In the genomic region with DNA sequence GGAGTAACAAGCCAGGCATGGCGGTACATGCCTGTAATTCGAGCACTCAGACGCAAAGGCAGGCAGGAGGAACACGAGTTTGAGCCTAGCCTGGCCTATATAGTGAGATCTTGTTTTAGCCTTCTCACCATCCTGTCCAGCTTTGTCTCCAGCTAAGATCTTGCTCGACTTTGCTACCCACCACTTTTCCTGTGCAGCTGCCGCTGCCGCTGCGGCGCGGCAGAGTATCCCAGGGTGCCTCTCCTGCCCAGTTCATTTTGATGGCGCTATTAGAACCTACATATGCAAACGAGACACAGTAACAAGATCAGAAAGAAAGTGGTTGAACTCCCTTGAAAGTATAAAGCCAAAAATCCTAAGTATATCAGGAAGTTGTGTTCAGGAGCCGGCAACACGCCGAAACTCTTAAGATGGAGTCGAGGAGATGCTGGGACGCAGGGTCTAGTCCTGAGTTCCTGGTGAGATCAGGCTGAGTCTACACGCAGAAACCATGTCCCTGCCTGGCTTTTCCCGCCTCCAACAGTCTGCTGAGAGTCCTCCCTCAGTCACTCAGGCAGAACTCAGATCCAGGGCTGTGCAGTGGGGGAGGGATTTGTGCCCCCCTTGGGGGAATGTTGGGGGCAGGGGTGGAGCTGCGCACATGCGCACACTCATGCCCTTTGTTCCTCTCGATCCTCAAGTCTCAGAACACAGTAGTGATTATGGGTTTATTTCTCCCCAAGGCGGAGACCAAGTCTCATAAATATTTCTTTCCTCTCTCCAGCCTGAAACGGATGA, we compare ENCODE assay signal across 7 mouse cellular contexts. TPM values are rescaled to one million over a fixed set of nuclear protein-coding genes. Genes with fewer than 3 reads are reported as not detected.
DNase-seq lines count a peak whose midpoint lies in the region; ATAC-seq and TF ChIP-seq lines count a peak whose summit lies in the region.

No protein-coding gene starts in this region.

- no peaks in the 10 kb centered on the region for H3K79me2 ChIP-seq in heart, adult 2 months (replicated peaks; ENCODE audit: control insufficient read depth, insufficient read depth, low read length)

- H3K9me3 ChIP-seq in embryonic facial prominence, embryonic 13.5 days, result no peaks in the 10 kb centered on the region
- no peaks in the 10 kb centered on the region for H3K9me3 ChIP-seq in limb, embryonic 13.5 days
- no peaks in the 10 kb centered on the region for H3K9me3 ChIP-seq in midbrain, embryonic 15.5 days

- intact Hi-C loops in heart, adult 2 months (cut with DNase I), result loop anchor here (2.0 to 10.0 kb wide), 3 partner anchors 38 to 602 kb away; partner anchors contain the start of gene Ddx3x

- H3K9ac ChIP-seq in embryonic facial prominence, embryonic 13.5 days, result peak overlapping the region; percentile 71
- H3K9ac ChIP-seq in heart, adult 2 months (ENCODE audit: low read depth, low read length), result peak overlapping the region; percentile 65
- peak overlapping the region; percentile 70 for H3K9ac ChIP-seq in limb, embryonic 13.5 days
- peak overlapping the region; percentile 62 for H3K9ac ChIP-seq in midbrain, embryonic 15.5 days

- H3K4me3 ChIP-seq in embryonic facial prominence, embryonic 13.5 days, result peak overlapping the region; percentile 39
- peak overlapping the region; percentile 56 for H3K4me3 ChIP-seq in heart, adult 2 months
- H3K4me3 ChIP-seq in limb, embryonic 13.5 days, result peak overlapping the region; percentile 40
- peak overlapping the region; percentile 40 for H3K4me3 ChIP-seq in midbrain, embryonic 15.5 days

- 11% methylated on average over 24 of the region's 24 CpGs for WGBS in embryonic facial prominence, embryonic 13.5 days
- 15% methylated on average over 24 of the region's 24 CpGs for WGBS in heart, adult 2 months
- 10% methylated on average over 24 of the region's 24 CpGs for WGBS in limb, embryonic 13.5 days
- WGBS in midbrain, embryonic 15.5 days, result 16% methylated on average over 24 of the region's 24 CpGs

- peaks cover 65% of the 10 kb centered on the region for H3K27me3 ChIP-seq in embryonic facial prominence, embryonic 13.5 days
- H3K27me3 ChIP-seq in heart, adult 2 months (ENCODE audit: control insufficient read depth, insufficient read depth, low read length), result no peaks in the 10 kb centered on the region
- peaks cover 22% of the 10 kb centered on the region for H3K27me3 ChIP-seq in limb, embryonic 13.5 days
- peaks cover 13% of the 10 kb centered on the region; the same call in 1 of the 2 replicates for H3K27me3 ChIP-seq in midbrain, embryonic 15.5 days (replicated peaks)

- H3K4me1 ChIP-seq in embryonic facial prominence, embryonic 13.5 days, result peaks cover 15% of the 10 kb centered on the region; the same call in 1 of the 2 replicates
- peaks cover 6% of the 10 kb centered on the region for H3K4me1 ChIP-seq in heart, adult 2 months (ENCODE audit: control insufficient read depth, insufficient read depth, low read length)
- H3K4me1 ChIP-seq in limb, embryonic 13.5 days, result peaks cover 20% of the 10 kb centered on the region
- peaks cover 17% of the 10 kb centered on the region; the same call in 1 of the 2 replicates for H3K4me1 ChIP-seq in midbrain, embryonic 15.5 days

- TF ChIP-seq POLR2A in heart, adult 2 months (IDR thresholded peaks at IDR 0.05; ENCODE audit: insufficient read depth, low read depth, low read length), result peak; percentile 96

- H3K36me3 ChIP-seq in embryonic facial prominence, embryonic 13.5 days, result no peaks in the 10 kb centered on the region
- no peaks in the 10 kb centered on the region for H3K36me3 ChIP-seq in heart, adult 2 months (ENCODE audit: control insufficient read depth, insufficient read depth, low read length)
- H3K36me3 ChIP-seq in limb, embryonic 13.5 days, result no peaks in the 10 kb centered on the region
- no peaks in the 10 kb centered on the region for H3K36me3 ChIP-seq in midbrain, embryonic 15.5 days (replicated peaks)

- no peak for TF ChIP-seq CTCF in heart, adult 2 months (IDR thresholded peaks at IDR 0.05)

- peak overlapping the region; percentile 99 for H3K27ac ChIP-seq in embryonic facial prominence, embryonic 13.5 days
- H3K27ac ChIP-seq in heart, adult 2 months, result peak overlapping the region; percentile 86
- peak overlapping the region; percentile 97 for H3K27ac ChIP-seq in limb, embryonic 13.5 days
- H3K27ac ChIP-seq in midbrain, embryonic 15.5 days, result peak overlapping the region; percentile 95

- ATAC-seq in embryonic facial prominence, embryonic 13.5 days (ENCODE audit: insufficient number of reproducible peaks, insufficient read depth, low FRiP score, low TSS enrichment, low read depth), result peak; percentile 94
- peak; percentile 97 for ATAC-seq in limb, embryonic 13.5 days (ENCODE audit: low FRiP score, low read depth)
- peak; percentile 97 for ATAC-seq in midbrain, embryonic 15.5 days (replicated peaks)

- DNase-seq in adrenal gland, postnatal 25 days, result peak; percentile 76
- peak; percentile 87 to 91 for DNase-seq in heart, adult 2 months
- peak; percentile 90 to 94 for DNase-seq in kidney, adult 8-10 months
- DNase-seq in spleen, postnatal 10 days (ENCODE audit: low spot score in 2 of 2), result peak; percentile 46 to 69

- peak overlapping the region; percentile 61 for H3K4me2 ChIP-seq in embryonic facial prominence, embryonic 13.5 days
- peak overlapping the region; percentile 63 for H3K4me2 ChIP-seq in limb, embryonic 13.5 days (replicated peaks)
- H3K4me2 ChIP-seq in midbrain, embryonic 15.5 days, result peak overlapping the region; percentile 57

- TF ChIP-seq EP300 in heart, adult 2 months (IDR thresholded peaks at IDR 0.05; ENCODE audit: insufficient read depth, low read depth, low read length), result peak; percentile 62; the same call in 1 of the 2 replicates

RNA-seq across cellular contexts. Expression of gene Ddx3x, which starts 38.3 kb away (rescaled TPM):
- total RNA-seq in adrenal gland, postnatal 25 days (2021), result 381 and 382 TPM in 2 replicates
- polyA plus RNA-seq in embryonic facial prominence, embryonic 13.5 days (2015; fragmentation: Nextera tagmentation; extraction: Ambion mirVana), result 142 and 147 TPM in 2 replicates
- total RNA-seq in heart, adult 2 months (2021), result 100 to 1,000 TPM; 142 to 176 TPM
- 21.9 and 57.2 TPM in 2 replicates for polyA plus RNA-seq in heart, adult 2 months (2012; rRNA removed)
- polyA plus RNA-seq in limb, embryonic 13.5 days (2015; fragmentation: Nextera tagmentation; extraction: Ambion mirVana), result 144 TPM in 2 replicates
- polyA plus RNA-seq in midbrain, embryonic 15.5 days (2015; fragmentation: Nextera tagmentation; extraction: Ambion mirVana), result 103 and 112 TPM in 2 replicates

Comparison
In these comparisons a context has a peak if more than half of its experiments do, and no peak if none do; other contexts are left out.
1. Peak in every context shown above with its lines: DNase-seq, ATAC-seq, H3K4me3 ChIP-seq and H3K27ac ChIP-seq.